Mouse (Mus musculus): Measurements from ENCODE around the gene Ppfia4.

DNA sequence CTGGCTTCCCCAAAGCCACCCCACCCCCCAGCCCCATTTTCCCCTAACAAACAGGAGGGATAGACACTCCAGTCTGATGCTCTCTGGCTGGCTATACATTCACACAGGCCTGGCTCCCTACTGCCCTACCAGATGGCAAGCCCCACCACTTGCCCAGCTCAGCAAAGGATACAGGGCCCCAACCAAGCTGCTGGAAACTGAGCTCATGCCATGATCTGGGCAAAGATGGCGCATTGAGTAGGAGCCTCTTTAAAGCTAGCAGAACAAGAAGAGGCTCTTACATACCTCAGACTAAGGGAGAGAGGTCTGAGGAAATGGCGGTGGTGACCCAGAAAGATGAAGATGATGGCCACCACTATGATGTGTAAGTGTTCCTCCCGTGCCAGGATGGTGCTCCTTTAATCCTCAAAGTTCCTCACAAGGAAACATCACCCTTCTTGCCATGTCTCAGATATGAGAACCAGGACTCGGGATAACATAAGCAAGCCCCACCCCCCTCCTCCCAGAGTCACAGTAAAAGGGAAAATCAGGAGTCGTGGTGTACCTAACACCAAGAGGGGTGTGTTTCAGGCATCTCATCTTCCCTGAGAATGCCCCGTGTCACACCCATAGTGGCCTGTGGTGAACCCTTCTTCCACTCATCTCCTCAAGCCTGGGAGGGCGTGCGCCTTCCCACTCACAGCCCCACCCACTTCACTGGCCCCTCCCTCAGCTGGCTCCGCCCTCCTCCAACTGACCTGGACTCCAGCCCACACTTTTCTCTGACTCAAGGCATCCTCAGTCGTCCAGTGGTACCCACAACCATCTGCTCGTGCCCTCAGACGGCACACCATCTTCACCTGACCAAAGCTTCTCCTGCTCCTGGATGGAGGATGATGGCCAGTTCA lies 3.4 kb upstream of the Ppfia4 start:
- no peak for TF ChIP-seq CTCF (IDR thresholded peaks at IDR 0.05; ENCODE audit: low read depth, low read length)
- no peak for TF ChIP-seq POLR2A (IDR thresholded peaks at IDR 0.05; ENCODE audit: extremely low read depth, insufficient read depth, low read length)

All from liver, adult 2 months (tissue).